Mouse (Mus musculus) erythroblast, adult 5-6 weeks (primary cell): ENCODE data around the gene En2. TPM values are rescaled to one million over a fixed set of nuclear protein-coding genes. Genes with fewer than 3 reads are reported as not detected.

Experiments
- ATAC-seq: replicated peaks from 2 replicates; pipeline ENCODE4 v1.8.0; 2016; ENCODE audit warnings: moderate number of reproducible peaks, mild to moderate bottlenecking, moderate TSS enrichment, inconsistent platforms; ENCODE audit not compliant: poor library complexity, low FRiP score, severe bottlenecking
- total RNA-seq, 2 experiments: library from RNA; stranded (forward) in 1 of 2; stranded (reverse) in 1 of 2; fragments of 150-400 nt in 1 of 2; fragments of 200-764, 138-1000 nt in 1 of 2; gene quantifications; 2 replicates each; pipeline versions ENCODE4 v1.2.3 to v1.2.4; 2015 to 2017; ENCODE audit warnings: low replicate concordance in 2 of 2

Gene En2
- total RNA-seq, 2 experiments from 2014 or later: not detected

DNA sequence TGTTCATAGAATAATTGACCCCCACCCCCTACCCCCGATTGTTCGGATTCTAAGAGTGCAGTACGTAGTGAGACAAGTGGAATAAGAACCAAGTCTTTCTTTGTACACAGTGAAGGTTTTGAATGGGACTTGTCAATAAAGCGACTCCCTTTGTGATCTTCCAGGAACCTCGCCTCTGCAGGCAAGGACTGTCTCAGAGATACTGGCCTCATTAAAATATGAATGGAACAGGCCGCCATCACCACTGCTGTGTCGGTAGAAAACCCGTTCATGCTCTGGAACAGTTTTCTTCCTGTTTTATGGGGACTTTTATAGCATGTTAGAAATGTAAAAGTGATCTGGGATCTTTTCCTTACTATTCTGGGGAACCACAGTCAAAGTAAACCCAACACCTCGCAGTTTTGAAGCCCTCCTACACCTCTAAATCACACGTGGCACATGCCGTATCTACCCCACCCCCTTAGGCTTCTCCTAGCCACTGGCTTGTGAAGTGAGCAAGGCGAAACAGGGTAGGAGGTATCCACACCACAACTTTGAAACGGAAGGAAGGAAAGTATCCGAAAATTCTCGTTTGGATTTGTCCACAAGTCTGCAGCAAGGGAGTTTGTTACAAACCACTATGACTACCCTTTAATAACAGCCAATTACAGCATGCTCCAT lies 46.3 kb downstream of the En2 start:
- ATAC-seq: no peak

DNA sequence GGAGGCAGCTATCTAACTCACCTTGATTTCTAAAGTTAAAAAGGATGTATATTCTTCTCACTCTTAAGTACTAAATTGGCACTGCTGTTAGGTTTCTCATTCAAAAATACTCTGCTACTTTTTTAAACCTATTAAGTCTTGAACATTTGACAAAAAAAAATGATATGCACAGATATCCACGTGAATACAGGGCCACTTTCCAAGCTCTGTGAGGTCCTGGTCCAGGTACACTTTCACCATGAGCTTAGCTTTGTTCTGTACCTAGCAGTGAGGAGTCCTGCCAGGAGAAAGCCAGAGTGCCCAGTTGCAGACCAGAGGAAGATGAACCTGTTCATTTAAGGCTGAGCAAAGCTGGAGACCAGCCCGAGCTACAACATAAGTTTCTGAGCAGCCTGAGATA lies 47.9 kb downstream of the En2 start:
- ATAC-seq: no peak

DNA sequence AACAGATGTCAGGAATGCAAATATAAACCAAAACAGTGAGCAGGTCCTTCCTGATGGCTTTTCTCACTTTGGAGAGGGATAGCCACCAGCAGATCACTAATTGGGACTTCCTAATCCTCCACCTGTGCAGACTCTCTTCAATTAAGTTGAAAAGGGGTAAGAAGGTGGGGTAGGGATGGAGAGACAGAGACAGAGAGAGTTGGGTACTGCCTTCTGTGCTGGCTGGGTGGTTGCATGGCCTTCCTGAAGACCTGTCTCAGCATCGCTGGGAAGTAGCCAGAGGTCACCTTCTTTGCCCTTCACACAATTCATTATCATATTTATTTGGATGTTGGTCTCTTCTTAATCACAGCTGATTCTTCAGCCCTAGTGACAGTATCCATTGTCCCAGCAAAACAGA lies 54.1 kb downstream of the En2 start:
- no peak for ATAC-seq

Other genes with a start within 250 kb of the En2 start
- 3.8 and 8.4 TPM in 2 replicates for gene Insig1, start 94.3 kb upstream of the En2 start, total RNA-seq (2015; ENCODE audit: low replicate concordance)
- 7.7 and 10.5 TPM in 2 replicates for gene Insig1, start 94.3 kb upstream of the En2 start, total RNA-seq (2017; ENCODE audit: low replicate concordance)
- gene Cnpy1, start 80.1 kb downstream of the En2 start, total RNA-seq (2015; ENCODE audit: low replicate concordance): not detected in 2 replicates
- 1.1 TPM in 1 of 2 replicates, not detected in the other for gene Cnpy1, start 80.1 kb downstream of the En2 start, total RNA-seq (2017; ENCODE audit: low replicate concordance)
- gene Rbm33, start 151.4 kb downstream of the En2 start, total RNA-seq (2015; ENCODE audit: low replicate concordance): 61.0 and 79.4 TPM in 2 replicates
- gene Rbm33, start 151.4 kb downstream of the En2 start, total RNA-seq (2017; ENCODE audit: low replicate concordance): 103 and 115 TPM in 2 replicates